Mouse (Mus musculus): ENCODE results near the gene Xpnpep3.

DNA sequence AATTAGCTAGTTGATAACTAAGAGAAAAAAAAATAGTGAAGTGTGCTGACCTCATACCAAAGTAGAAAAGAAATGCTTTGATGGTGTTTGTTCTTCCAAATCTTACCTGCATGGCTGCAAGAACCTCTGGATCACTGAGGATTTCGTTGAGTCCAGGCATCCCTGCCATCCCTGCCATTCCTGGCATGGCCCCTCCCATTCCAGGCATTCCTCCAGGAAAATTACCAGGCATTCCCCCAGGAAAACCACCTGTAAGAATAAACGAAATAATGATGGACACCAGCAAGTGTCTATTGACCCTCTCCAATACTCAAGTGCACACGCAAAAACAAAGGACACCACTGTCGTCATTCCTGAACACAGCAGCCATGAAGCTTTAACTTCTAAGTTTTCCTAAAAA is 33.7 kb upstream of the Xpnpep3 start:
- no peak for TF ChIP-seq CTCF (IDR thresholded peaks at IDR 0.05; ENCODE audit: low read depth)
- no peak for TF ChIP-seq EP300 (optimal IDR thresholded peaks at IDR 0.05)
